Mouse (Mus musculus): ENCODE results near the gene Nfat5. TPM values are rescaled to one million over a fixed set of nuclear protein-coding genes. Genes with fewer than 3 reads are reported as not detected.

The Nfat5 gene
- polyA plus RNA-seq (2012) = 1.7 and 2.3 TPM in 2 replicates

- TF ChIP-seq GATA1 (IDR thresholded peaks at IDR 0.05; ENCODE audit: low read length) = no peak
These were observed at the start of gene Nfat5 for GRCm38 (mm10) chr8:107292928-107293601. TSS of gene Nfat5 (plus strand) at chr8:107293470.

- TF ChIP-seq GATA1 (IDR thresholded peaks at IDR 0.05; ENCODE audit: low read length) = no peak
These were observed 49.1 kb upstream of the Nfat5 start for GRCm38 (mm10) chr8:107244218-107244617.

GRCm38 (mm10) chr8:107248456-107248855, 44.8 kb upstream of the Nfat5 start:
- no peak for TF ChIP-seq GATA1 (IDR thresholded peaks at IDR 0.05; ENCODE audit: low read length)

- no peak for TF ChIP-seq GATA1 (IDR thresholded peaks at IDR 0.05; ENCODE audit: low read length)
These were observed 41.7 kb upstream of the Nfat5 start for GRCm38 (mm10) chr8:107251481-107252104.

- TF ChIP-seq GATA1 (IDR thresholded peaks at IDR 0.05; ENCODE audit: low read length) = no peak
These were observed 40.1 kb upstream of the Nfat5 start for GRCm38 (mm10) chr8:107253121-107253520.

GRCm38 (mm10) chr8:107254403-107254802, 38.9 kb upstream of the Nfat5 start:
- no peak for TF ChIP-seq GATA1 (IDR thresholded peaks at IDR 0.05; ENCODE audit: low read length)

- TF ChIP-seq GATA1 (IDR thresholded peaks at IDR 0.05; ENCODE audit: low read length) = no peak
These were observed 38.3 kb upstream of the Nfat5 start for GRCm38 (mm10) chr8:107254951-107255457.

GRCm38 (mm10) chr8:107257223-107257622, 36.0 kb upstream of the Nfat5 start:
- TF ChIP-seq GATA1 (IDR thresholded peaks at IDR 0.05; ENCODE audit: low read length) = no peak

- TF ChIP-seq GATA1 (IDR thresholded peaks at IDR 0.05; ENCODE audit: low read length) = no peak
These were observed 33.1 kb upstream of the Nfat5 start for GRCm38 (mm10) chr8:107260120-107260519.

- TF ChIP-seq GATA1 (IDR thresholded peaks at IDR 0.05; ENCODE audit: low read length) = no peak
These were observed 32.1 kb upstream of the Nfat5 start for GRCm38 (mm10) chr8:107261172-107261571.

- no peak for TF ChIP-seq GATA1 (IDR thresholded peaks at IDR 0.05; ENCODE audit: low read length)
These were observed 31.1 kb upstream of the Nfat5 start for GRCm38 (mm10) chr8:107262046-107262705.

- no peak for TF ChIP-seq GATA1 (IDR thresholded peaks at IDR 0.05; ENCODE audit: low read length)
These were observed 27.5 kb upstream of the Nfat5 start for GRCm38 (mm10) chr8:107265811-107266210.

- no peak for TF ChIP-seq GATA1 (IDR thresholded peaks at IDR 0.05; ENCODE audit: low read length)
These were observed 24.8 kb upstream of the Nfat5 start for GRCm38 (mm10) chr8:107268501-107268900.

GRCm38 (mm10) chr8:107269191-107269590, 24.1 kb upstream of the Nfat5 start:
- no peak for TF ChIP-seq GATA1 (IDR thresholded peaks at IDR 0.05; ENCODE audit: low read length)

GRCm38 (mm10) chr8:107269617-107270139, 23.6 kb upstream of the Nfat5 start:
- no peak for TF ChIP-seq GATA1 (IDR thresholded peaks at IDR 0.05; ENCODE audit: low read length)

- no peak for TF ChIP-seq GATA1 (IDR thresholded peaks at IDR 0.05; ENCODE audit: low read length)
These were observed 23.0 kb upstream of the Nfat5 start for GRCm38 (mm10) chr8:107270287-107270686.
